Comparison of ENCODE assay signal across 22 mouse cellular contexts in genomic region chr2:124507804-124508203, GRCm38 (mm10).
DNase-seq lines count a peak whose midpoint lies in the region; ATAC-seq and TF ChIP-seq lines count a peak whose summit lies in the region.
"Had no signal": no experiment of that assay in that cellular context is flagged by ENCODE, and none has a peak within 500 bp of the region (broad histone marks: within the 10 kb centered on the region; RNA-seq: fewer than 3 reads in every experiment).

No protein-coding gene starts in this region.

- no peak overlapping the region for H3K4me3 ChIP-seq in heart, embryonic 12.5 days
- no peak overlapping the region for H3K4me3 ChIP-seq in heart, embryonic 10.5 days
- H3K4me3 ChIP-seq in intestine, postnatal 0 days (ENCODE audit: low read depth, low read length): no peak overlapping the region
- H3K4me3 ChIP-seq in intestine, embryonic 15.5 days (replicated peaks): no peak overlapping the region
- no peak overlapping the region for H3K4me3 ChIP-seq in midbrain, embryonic 11.5 days (ENCODE audit: low read depth, low read length)
- H3K4me3 ChIP-seq in midbrain, embryonic 15.5 days: no peak overlapping the region

- peak; percentile 61 for DNase-seq in heart, adult 11 months
- peak; percentile 77 for DNase-seq in heart, embryonic 10.5 days (ENCODE audit: low spot score)
- DNase-seq in heart, postnatal 4 days: no peak
- DNase-seq in midbrain, embryonic 11.5 days (ENCODE audit: low spot score, missing footprints): peak; percentile 81
- DNase-seq: adrenal gland, adult 2 months; adrenal gland, adult 8-10 months; adrenal gland, postnatal 10 days; adrenal gland, postnatal 14 days; adrenal gland, postnatal 25 days; adrenal gland, postnatal 36 days; B cell, adult 2 months; cerebellum, adult 11 months; cerebellum, adult 11-12 months had no signal

- no peak for ATAC-seq in heart, embryonic 12.5 days (ENCODE audit: insufficient number of reproducible peaks, low FRiP score)
- 0 out of 2 replicates have a peak, but pooled peaks have one; percentile 31 for ATAC-seq in intestine, postnatal 0 days
- ATAC-seq in intestine, embryonic 15.5 days: no peak
- ATAC-seq in midbrain, embryonic 11.5 days (ENCODE audit: low FRiP score): no peak
- no peak for ATAC-seq in midbrain, embryonic 15.5 days (replicated peaks)
- ATAC-seq: activated CD4-positive, CD25-positive, alpha-beta regulatory T cell, adult 4 months; CD4-positive, CD25-positive, alpha-beta regulatory T cell, adult 4 months; Patski had no signal

- H3K9me3 ChIP-seq in heart, embryonic 12.5 days (replicated peaks): no peaks in the 10 kb centered on the region
- H3K9me3 ChIP-seq in heart, embryonic 10.5 days: no peaks in the 10 kb centered on the region
- H3K9me3 ChIP-seq in intestine, postnatal 0 days (ENCODE audit: control insufficient read depth): no peaks in the 10 kb centered on the region
- no peaks in the 10 kb centered on the region for H3K9me3 ChIP-seq in intestine, embryonic 15.5 days
- no peaks in the 10 kb centered on the region for H3K9me3 ChIP-seq in midbrain, embryonic 11.5 days (ENCODE audit: control insufficient read depth, low read length)
- no peaks in the 10 kb centered on the region for H3K9me3 ChIP-seq in midbrain, embryonic 15.5 days

- no peak overlapping the region for H3K27ac ChIP-seq in heart, embryonic 12.5 days (ENCODE audit: poor library complexity, severe bottlenecking)
- peak overlapping the region; percentile 16; the same call in 1 of the 2 replicates for H3K27ac ChIP-seq in heart, embryonic 10.5 days
- no peak overlapping the region for H3K27ac ChIP-seq in intestine, postnatal 0 days (ENCODE audit: low read depth, low read length)
- no peak overlapping the region for H3K27ac ChIP-seq in intestine, embryonic 15.5 days
- H3K27ac ChIP-seq in midbrain, embryonic 11.5 days (ENCODE audit: low read depth, low read length): no peak overlapping the region
- no peak overlapping the region for H3K27ac ChIP-seq in midbrain, embryonic 15.5 days

- no peaks in the 10 kb centered on the region for H3K27me3 ChIP-seq in heart, embryonic 12.5 days (replicated peaks)
- peaks cover 4% of the 10 kb centered on the region; the same call in 1 of the 2 replicates for H3K27me3 ChIP-seq in heart, embryonic 10.5 days (ENCODE audit: insufficient read depth, poor library complexity, severe bottlenecking)
- H3K27me3 ChIP-seq in intestine, postnatal 0 days (replicated peaks; ENCODE audit: control insufficient read depth, insufficient read depth, low read length): no peaks in the 10 kb centered on the region
- no peaks in the 10 kb centered on the region for H3K27me3 ChIP-seq in intestine, embryonic 15.5 days (replicated peaks)
- H3K27me3 ChIP-seq in midbrain, embryonic 11.5 days (ENCODE audit: control insufficient read depth, insufficient read depth, low read length): peaks cover 77% of the 10 kb centered on the region
- H3K27me3 ChIP-seq in midbrain, embryonic 15.5 days (replicated peaks): peaks cover 25% of the 10 kb centered on the region
- H3K27me3 ChIP-seq: CH12.LX, Patski had no signal

- 50% methylated on average over 4 of the region's 4 CpGs for WGBS in heart, embryonic 12.5 days
- WGBS in heart, embryonic 10.5 days: 50% methylated on average over 4 of the region's 4 CpGs
- WGBS in intestine, postnatal 0 days: 76% methylated on average over 4 of the region's 4 CpGs
- WGBS in intestine, embryonic 15.5 days: 81% methylated on average over 4 of the region's 4 CpGs
- 80% methylated on average over 4 of the region's 4 CpGs for WGBS in midbrain, embryonic 11.5 days
- 80% methylated on average over 4 of the region's 4 CpGs for WGBS in midbrain, embryonic 15.5 days

- no peak overlapping the region for H3K9ac ChIP-seq in heart, embryonic 12.5 days
- H3K9ac ChIP-seq in intestine, postnatal 0 days (ENCODE audit: low read depth, low read length): no peak overlapping the region
- no peak overlapping the region for H3K9ac ChIP-seq in intestine, embryonic 15.5 days
- H3K9ac ChIP-seq in midbrain, embryonic 11.5 days (ENCODE audit: low read length): no peak overlapping the region
- H3K9ac ChIP-seq in midbrain, embryonic 15.5 days: no peak overlapping the region

- no peak overlapping the region for H3K4me2 ChIP-seq in heart, embryonic 12.5 days
- no peak overlapping the region for H3K4me2 ChIP-seq in intestine, postnatal 0 days (replicated peaks; ENCODE audit: low read depth)
- no peak overlapping the region for H3K4me2 ChIP-seq in intestine, embryonic 15.5 days (replicated peaks)
- H3K4me2 ChIP-seq in midbrain, embryonic 11.5 days: no peak overlapping the region
- no peak overlapping the region for H3K4me2 ChIP-seq in midbrain, embryonic 15.5 days

- no peaks in the 10 kb centered on the region for H3K36me3 ChIP-seq in heart, embryonic 12.5 days
- H3K36me3 ChIP-seq in heart, embryonic 10.5 days: no peaks in the 10 kb centered on the region
- no peaks in the 10 kb centered on the region for H3K36me3 ChIP-seq in intestine, postnatal 0 days (ENCODE audit: control insufficient read depth, insufficient read depth)
- H3K36me3 ChIP-seq in intestine, embryonic 15.5 days: no peaks in the 10 kb centered on the region
- H3K36me3 ChIP-seq in midbrain, embryonic 11.5 days (ENCODE audit: control insufficient read depth, insufficient read depth, low read length): no peaks in the 10 kb centered on the region
- no peaks in the 10 kb centered on the region for H3K36me3 ChIP-seq in midbrain, embryonic 15.5 days (replicated peaks)
- H3K36me3 ChIP-seq: G1E had no signal

- no peaks in the 10 kb centered on the region for H3K4me1 ChIP-seq in heart, embryonic 12.5 days (replicated peaks)
- peaks cover 7% of the 10 kb centered on the region; the same call in 1 of the 2 replicates for H3K4me1 ChIP-seq in heart, embryonic 10.5 days
- no peaks in the 10 kb centered on the region for H3K4me1 ChIP-seq in intestine, postnatal 0 days (replicated peaks; ENCODE audit: control insufficient read depth, insufficient read depth, low read length)
- H3K4me1 ChIP-seq in intestine, embryonic 15.5 days (replicated peaks): no peaks in the 10 kb centered on the region
- H3K4me1 ChIP-seq in midbrain, embryonic 11.5 days (ENCODE audit: control insufficient read depth, insufficient read depth, low read length): peaks cover 8% of the 10 kb centered on the region; the same call in 1 of the 2 replicates
- peaks cover 6% of the 10 kb centered on the region; the same call in 1 of the 2 replicates for H3K4me1 ChIP-seq in midbrain, embryonic 15.5 days

- TF ChIP-seq CTCF in intestine, postnatal 0 days (IDR thresholded peaks at IDR 0.05; ENCODE audit: low read depth): no peak
